Mouse (Mus musculus) liver, adult 2 months (tissue): Measurements from ENCODE around the gene Fam117b.

Source experiments
- CTCF ChIP-seq: fragments of 200-500 bp; IDR thresholded peaks from 2 replicates; pipeline ENCODE4 v1.5.1; 2011; ENCODE audit warnings: low read depth, low read length, control low read depth
- POLR2A ChIP-seq: fragments of 200-500 bp; IDR thresholded peaks from 2 replicates; pipeline ENCODE4 v1.6.1; 2011; ENCODE audit warnings: low read length, control low read depth; ENCODE audit not compliant: insufficient read depth; ENCODE audit errors: extremely low read depth

DNA sequence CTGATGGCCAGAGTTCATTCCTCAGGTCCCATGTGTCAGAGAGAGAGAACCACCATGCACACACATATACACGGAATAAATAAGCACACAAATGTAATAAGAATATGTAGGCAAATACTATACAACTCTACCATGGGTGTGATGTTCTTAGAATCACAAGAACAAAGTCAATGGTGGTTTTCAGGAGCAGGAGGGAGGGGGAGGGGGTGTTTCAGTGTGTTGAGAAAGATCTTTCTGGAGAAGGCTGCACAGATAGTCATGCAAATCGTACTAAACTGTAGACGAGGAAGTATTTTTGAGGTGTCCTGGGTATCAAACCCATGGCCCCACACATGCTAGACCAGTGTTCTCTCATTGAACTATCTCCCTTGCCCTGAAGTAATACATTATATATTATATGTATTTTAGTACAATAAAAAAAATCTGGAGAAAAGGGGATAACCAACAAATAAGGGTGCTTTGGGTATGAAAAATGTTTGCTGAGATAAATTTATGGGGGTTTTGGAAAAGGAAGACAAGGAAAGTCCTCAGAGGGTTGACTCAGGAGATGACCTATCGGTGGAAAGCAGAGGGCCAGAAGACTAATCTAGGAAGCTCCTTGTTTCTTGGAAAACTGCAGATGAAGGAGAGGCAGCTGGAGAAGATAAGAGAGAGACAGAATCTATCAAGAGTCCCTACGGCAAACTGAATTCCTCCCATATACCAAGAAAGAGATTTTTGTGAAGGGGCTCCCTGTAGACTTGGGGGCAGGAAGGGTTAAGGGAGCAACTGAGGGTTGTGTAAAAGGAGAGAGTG, 11.5 kb upstream of the Fam117b start:
- no peak for TF ChIP-seq CTCF
- TF ChIP-seq POLR2A = no peak
